Mouse (Mus musculus) spleen, postnatal 36 days (tissue): ENCODE measurements at regions not wholly inside any gene's neighbourhood (a gene's known extent, or its start where the extent isn't known, plus 50 kb on each side); places are given as distances from the start of the nearest gene placed in this dataset.

ENCODE experiments used
- DNase-seq, 2 experiments: peaks; one replicate each; pipeline ENCODE4 v3.0.0; 2022; ENCODE audit warnings: low spot score in 2 of 2, mixed read lengths in 1 of 2

DNA sequence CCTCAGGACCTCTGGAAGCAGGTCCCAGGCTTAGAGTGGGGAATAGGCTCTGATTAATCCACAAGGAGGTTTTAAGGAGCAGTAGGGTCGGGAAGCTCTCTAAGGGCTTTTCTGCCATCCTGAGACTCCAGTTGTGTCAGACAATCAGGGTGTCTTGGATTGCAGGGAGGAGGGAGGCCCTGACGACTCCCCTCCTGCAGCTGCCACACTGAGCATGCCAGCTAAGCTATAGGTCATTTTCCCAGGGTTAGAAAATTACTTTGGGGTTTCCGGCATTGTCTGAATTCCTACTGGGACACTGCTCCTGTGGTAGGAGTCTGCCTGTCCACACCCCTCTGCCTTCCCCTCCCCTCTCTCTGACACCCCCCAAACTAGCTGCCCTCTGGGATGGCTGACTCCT lies 120.8 kb downstream of the Pja1 start:
- DNase-seq = no peak

DNA sequence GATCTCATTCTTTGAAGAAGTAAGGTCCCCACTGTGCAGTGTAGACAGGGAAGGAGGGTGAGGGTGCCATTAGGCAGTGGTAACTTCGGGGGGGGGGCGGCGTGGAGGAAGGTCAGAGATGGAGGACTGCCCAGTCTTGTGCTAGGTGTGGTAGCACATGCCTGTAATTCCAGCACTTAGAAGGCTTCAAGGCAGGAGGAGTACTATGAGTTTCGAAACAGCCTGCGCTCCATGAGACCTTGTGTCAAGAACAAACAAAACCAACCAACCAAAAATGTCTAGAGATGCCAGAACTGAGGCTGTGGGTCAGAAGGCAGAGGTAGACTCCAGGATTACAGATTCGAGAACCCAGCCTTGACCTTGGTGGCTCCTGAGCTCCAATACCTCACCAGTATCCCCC lies 130.8 kb downstream of the Pja1 start:
- DNase-seq = no peak

DNA sequence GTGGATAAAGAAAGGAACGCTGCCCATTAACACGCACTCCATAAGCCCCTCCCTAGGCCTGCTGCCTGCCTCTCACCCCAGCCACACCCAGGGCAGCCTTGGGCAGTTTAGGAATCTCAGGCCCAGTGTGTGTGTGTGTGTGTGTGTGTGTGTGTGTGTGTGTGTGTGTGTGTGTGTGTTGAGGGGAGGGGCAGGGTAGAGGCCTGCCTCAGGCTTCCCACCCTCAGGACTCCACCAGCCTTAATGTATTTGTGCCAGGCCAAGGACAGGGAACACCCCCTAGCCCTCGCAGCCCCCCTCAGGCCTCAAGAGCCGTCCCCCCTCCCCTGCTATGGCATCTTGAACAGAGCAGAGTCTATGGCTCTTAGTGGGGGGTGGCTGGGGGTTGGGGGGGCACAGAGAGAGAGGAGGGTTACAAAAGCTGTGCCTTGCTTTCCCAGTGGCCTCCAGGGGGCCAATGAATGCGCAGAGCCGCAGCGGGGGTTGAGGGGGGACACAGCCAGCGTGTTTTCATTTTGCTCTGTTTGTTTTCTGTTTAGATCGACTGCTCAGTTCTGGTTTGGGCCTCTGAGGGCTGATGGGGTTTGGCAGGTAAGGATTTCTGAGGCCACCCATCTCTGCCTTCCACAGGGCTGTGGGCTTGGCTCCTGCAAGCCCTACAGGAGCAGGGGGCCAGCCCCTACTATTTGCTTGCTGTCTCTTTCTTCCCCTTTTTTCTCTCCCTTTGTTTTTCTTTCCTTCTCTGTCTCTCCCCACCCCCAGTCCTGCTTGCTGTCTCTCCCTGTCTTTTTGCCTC lies 131.8 kb downstream of the Pja1 start:
- no peak for DNase-seq

- no peak for DNase-seq
These were observed 134.2 kb downstream of the Pja1 start for GRCm38 (mm10) chrX:99336616-99337553.

DNA sequence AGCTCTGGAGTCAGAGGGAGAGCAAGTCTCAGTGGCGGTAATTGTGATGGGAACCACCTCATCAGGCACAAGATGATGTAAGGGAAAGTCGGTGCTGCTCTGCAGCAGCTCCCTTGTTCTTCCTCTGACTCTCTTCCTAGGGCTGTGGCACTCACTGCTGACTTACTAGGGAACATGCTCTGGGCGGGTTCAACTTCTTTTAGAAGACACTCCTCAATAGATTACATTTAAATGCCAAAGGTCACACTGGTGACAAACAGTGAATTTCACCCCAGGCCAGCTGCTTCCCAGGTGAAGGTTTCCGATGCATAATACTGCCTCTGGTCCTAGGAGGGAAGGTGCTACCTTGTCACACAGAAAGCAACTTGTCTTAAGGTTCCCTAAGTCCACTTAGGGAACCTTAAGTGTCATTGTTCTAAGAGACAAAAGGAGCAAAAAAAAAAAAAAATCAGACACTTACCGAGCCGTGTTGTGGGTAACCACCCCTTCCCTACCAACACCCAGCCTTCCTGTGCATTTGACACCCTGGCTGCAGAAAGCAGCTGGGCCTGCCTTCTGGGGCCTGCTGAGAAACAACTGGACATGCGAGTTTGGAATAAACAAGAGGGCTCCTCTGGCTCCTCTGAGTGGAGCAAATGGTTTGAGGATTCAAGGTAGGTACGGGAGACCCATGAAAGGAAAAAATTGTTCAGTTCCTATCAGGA lies 135.0 kb downstream of the Pja1 start:
- no peak for DNase-seq

GRCm38 (mm10) chrX:99332457-99332770 lies 138.7 kb downstream of the Pja1 start:
- DNase-seq = no peak

- no peak for DNase-seq
These were observed 139.2 kb downstream of the Pja1 start for GRCm38 (mm10) chrX:99331764-99332456.

DNA sequence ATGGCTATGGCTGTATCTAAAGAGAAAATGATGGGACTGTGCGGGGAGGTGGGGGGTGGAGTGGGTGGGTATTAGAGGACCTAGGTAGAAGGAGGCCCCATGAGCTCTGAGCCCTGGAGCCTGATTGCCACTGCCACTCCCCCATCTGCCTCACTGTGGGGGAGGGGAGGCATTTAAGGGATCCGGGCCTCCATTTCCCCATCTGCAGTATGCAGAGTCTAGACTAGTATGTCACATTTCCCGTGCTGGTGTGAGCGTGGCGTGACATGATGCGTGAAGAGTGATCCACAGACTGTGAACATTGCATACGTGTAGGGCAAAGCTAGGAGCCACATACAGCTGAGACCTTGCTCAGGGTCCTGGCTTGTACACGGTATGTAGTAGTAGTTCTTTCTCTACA lies 140.7 kb downstream of the Pja1 start:
- DNase-seq = peak; percentile 13 to 23

GRCm38 (mm10) chrX:99328576-99328975 lies 142.5 kb downstream of the Pja1 start:
- DNase-seq = no peak

GRCm38 (mm10) chrX:99326167-99326566 lies 144.9 kb downstream of the Pja1 start:
- no peak for DNase-seq

DNA sequence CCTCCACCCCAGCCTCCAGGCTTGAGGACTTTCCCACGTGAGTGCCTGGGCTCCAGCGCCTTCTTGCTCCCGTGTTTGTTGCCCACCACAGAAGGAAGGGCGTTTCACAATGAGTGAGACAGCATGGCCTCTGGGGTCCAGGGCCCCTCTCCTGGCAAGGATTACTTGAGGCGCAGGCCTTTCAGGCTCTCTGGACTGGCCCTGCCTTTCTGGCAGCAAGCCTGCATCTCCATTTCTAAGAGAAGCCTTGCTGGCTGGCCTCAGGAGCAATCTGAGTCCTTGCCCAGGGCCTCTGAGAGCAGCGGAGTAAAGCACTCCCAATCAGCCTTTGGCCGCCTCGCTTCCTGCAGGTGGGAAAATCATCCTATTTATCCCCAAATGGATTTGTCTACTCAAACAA lies 145.6 kb downstream of the Pja1 start:
- DNase-seq = no peak

DNA sequence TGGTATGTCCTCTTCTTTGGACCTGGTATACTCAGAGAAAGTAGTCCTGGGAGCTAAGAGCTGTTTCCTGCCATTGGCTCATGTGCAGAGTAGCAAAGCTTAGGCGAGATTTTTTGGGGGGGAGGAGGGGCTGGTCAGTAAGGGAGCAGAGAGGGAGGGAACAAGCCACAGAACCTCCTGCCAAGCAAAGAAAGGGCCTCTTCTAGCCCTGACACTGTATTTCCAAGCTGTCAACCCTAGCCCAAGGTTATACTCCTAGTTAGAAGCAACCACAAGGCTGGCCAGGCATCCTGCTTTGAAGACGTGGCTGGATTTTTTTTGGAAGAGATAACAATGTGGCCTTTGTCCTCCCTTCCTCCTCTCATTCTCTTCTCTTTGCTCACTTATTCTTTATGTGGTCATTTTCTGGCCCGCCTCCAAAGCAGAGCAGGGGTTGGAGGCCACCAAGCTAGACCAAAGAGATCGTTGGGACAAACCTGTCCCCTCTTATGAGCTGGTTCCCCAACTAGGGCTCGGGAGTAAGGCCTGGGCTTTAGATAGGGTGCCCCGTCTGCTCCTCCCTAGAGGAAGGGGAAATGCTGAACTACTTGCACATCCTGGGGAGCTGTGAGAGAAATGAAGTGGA lies 146.4 kb downstream of the Pja1 start:
- DNase-seq = no peak

DNA sequence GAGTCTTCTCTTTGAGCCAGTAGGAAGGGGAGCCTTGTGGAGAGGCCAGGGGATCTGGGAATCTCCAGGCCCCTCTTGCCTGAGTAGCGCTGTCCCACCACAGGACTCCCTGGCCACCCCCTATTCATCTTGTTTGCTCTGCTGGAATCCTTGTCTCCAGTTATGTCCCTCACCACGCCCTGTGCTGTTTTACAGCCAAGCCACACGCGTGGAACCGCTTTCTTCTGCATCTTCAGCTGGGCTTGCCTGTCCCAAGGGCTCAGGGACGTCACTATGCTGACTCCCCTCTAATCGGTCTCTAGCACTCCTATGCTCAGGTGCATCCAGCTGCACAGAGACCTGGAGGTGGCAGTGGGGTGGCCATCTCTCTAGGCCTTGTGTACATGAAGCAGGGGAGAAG lies 151.3 kb downstream of the Pja1 start:
- no peak for DNase-seq

- no peak for DNase-seq
These were observed 151.9 kb downstream of the Pja1 start for GRCm38 (mm10) chrX:99319163-99319562.

DNA sequence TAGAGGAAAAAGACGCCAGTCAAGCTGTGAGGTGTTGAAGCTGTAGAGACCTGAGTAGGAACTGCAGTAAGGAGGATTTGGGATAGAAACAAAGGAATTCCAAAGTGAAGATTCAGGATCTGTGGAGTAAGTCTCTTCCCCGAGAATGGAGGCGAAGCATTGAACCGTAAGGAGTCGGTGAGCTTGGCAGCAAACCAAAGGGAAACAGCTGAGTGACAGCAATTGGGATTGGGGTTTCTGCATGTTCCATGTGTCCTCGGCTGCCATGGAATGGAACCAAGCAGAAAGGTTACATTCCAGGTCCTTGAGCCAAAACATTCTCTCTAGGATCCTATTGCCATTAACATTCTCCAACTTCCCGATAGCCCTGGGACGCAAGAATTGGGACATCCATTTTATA lies 152.9 kb downstream of the Pja1 start:
- DNase-seq = no peak

- no peak for DNase-seq
These were observed 153.3 kb downstream of the Pja1 start for GRCm38 (mm10) chrX:99317736-99318135.

GRCm38 (mm10) chrX:99316410-99317056 lies 154.5 kb downstream of the Pja1 start:
- DNase-seq = no peak

- DNase-seq = no peak
These were observed 163.2 kb downstream of the Efnb1 start for GRCm38 (mm10) chrX:99299110-99299509.

GRCm38 (mm10) chrX:99294726-99295125 lies 158.8 kb downstream of the Efnb1 start:
- DNase-seq = no peak

- DNase-seq = no peak
These were observed 158.0 kb downstream of the Efnb1 start for GRCm38 (mm10) chrX:99293967-99294366.

GRCm38 (mm10) chrX:99292758-99293157 lies 156.8 kb downstream of the Efnb1 start:
- no peak for DNase-seq
